Mouse (Mus musculus) MEL (cell line): ENCODE measurements at regions not wholly inside any gene's neighbourhood (a gene's known extent, or its start where the extent isn't known, plus 50 kb on each side); places are given as distances from the start of the nearest gene placed in this dataset.

Experiments
- CTCF ChIP-seq, 3 experiments: IDR thresholded peaks in 2 of 3; conservative IDR thresholded peaks in 1 of 3; 2 replicates each; pipeline ENCODE4 v1.5.1; 2011 to 2012; ENCODE audit warnings: low read length in 3 of 3, low read depth in 2 of 3, mild to moderate bottlenecking in 2 of 3, improper control_type of control experiment in 1 of 3, inconsistent platforms in 1 of 3, mixed read lengths in 1 of 3, moderate library complexity in 1 of 3; ENCODE audit not compliant: control insufficient read depth in 1 of 3, insufficient read depth in 1 of 3, poor library complexity in 1 of 3, severe bottlenecking in 1 of 3
- USF2 ChIP-seq, 2 experiments: IDR thresholded peaks; 2 replicates each; pipeline ENCODE4 v1.6.1; 2011 to 2012; ENCODE audit warnings: improper control_type of control experiment in 2 of 2, low read length in 2 of 2, borderline replicate concordance in 1 of 2, inconsistent platforms in 1 of 2, low read depth in 1 of 2, mild to moderate bottlenecking in 1 of 2; ENCODE audit not compliant: insufficient read depth in 1 of 2
- ZMIZ1 ChIP-seq: IDR thresholded peaks from 2 replicates; pipeline ENCODE4 v1.6.1; 2012; ENCODE audit warnings: low read depth, mild to moderate bottlenecking, inconsistent platforms, low read length, improper control_type of control experiment, moderate library complexity

- TF ChIP-seq USF2 (IDR thresholded peaks at IDR 0.05; ENCODE audit: borderline replicate concordance in 1 of 2, insufficient read depth in 1 of 2, low read depth in 1 of 2, low read length in 2 of 2) (no peak), CTCF (IDR thresholded peaks at IDR 0.05 in 2 of 3, conservative IDR thresholded peaks at IDR 0.05 in 1 of 3; ENCODE audit: control insufficient read depth in 1 of 3, insufficient read depth in 1 of 3, low read depth in 2 of 3, low read length in 3 of 3, poor library complexity in 1 of 3, severe bottlenecking in 1 of 3) (no peak), ZMIZ1 (no peak)
Measured at GRCm38 (mm10) chr6:61073267-61073666, 106.9 kb upstream of the Ccser1 start.
